Mouse (Mus musculus) adrenal gland, adult 8-10 months (tissue): ENCODE data around the gene Cdc14a. TPM values are rescaled to one million over a fixed set of nuclear protein-coding genes. Genes with fewer than 3 reads are reported as not detected.

Source experiments
- DNase-seq: peaks from one replicate; pipeline ENCODE4 v3.0.0; 2022
- total RNA-seq, 4 experiments: library from RNA; stranded (reverse); gene quantifications; 2 replicates each; pipeline ENCODE4 v1.2.4; 2022

Gene Cdc14a
- total RNA-seq, 4 experiments from 2014 or later, result 8.0 to 23.8 (median 16.2) TPM

DNA sequence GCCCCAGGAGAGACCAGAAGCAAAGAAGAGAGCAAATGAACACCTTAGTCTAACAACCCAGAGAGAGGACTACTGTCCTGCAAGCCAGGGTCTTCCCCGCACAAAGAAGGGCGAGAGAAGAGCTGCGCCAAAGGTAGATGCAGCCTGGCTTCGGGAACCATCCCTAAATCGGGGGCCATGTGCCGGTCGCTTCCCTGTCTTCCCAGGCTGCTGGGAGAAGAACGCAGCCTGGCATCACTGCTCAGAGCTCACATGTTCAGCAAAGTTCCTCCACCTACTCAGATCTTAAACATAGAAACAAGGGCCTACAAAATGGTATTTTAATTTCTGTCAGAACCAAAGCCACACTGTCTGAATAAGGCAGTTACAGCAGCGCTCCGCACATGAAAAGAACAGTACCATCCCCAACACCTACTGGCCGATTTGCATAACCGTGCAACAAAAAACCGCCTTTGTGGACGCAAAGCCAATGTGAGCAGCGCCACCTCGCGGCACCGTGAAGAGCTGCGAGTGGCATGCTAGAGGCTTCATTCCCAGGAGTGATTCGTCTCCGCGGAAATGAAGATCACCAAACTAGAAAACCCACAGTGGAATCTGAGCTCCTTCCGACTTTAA lies 96.7 kb downstream of the Cdc14a start:
- DNase-seq, result peak; percentile 65

DNA sequence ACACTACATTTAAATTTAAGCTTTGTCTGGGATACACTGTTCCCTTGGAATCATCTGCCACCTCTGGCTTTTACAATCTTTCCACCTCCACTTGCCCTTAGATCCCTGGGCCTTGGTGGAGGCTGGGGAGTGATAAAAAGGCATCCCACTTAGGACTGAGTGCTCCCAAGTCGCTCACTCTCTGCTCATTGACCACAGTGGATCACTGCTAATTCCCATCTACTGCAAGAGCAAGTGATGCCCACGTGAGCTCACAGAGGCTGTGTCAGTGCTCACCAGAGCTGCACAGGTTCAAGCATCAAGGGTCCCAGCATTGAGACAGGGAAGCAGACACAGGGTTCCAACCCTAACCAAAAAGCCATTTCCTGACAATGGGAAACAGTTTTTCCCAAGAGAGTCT lies 98.3 kb downstream of the Cdc14a start:
- DNase-seq, result no peak

DNA sequence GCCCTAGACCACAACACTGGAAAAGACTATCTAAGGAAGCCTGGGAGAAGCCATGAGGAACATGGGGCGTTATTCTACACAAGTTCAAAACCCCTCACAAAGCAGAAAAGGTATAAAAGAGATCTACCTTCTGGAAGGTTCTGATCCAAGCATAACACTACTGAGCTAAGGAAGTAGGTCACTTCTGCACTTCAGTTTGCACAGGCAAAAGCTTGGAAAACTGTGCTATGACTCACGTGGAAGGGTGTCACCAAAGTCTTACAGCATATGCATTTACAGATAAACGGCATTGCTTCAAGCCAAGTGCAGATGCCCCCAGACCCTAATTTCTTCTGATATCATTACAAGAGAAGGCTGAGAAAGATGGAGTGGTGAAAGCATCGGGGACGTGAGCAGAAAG lies 104.1 kb downstream of the Cdc14a start:
- DNase-seq, result no peak

DNA sequence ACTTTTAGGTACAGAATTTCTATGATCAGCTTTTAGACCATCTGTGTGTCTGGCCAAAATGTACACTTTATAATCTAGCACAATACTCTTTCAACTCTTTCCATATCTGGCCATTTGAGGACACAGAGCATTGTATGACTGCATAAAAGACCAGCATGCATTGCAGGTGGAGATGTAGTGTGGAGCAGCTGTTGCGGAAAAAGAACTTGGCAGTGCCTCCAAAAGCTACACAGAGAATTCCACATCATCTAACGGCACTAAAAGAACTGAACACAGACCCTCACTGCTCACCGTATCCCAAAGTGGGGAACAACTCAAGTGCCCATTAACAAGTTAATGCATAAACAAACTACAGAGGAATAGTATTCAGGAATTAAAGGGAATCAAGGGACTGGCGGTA lies 112.0 kb downstream of the Cdc14a start:
- DNase-seq, result no peak

DNA sequence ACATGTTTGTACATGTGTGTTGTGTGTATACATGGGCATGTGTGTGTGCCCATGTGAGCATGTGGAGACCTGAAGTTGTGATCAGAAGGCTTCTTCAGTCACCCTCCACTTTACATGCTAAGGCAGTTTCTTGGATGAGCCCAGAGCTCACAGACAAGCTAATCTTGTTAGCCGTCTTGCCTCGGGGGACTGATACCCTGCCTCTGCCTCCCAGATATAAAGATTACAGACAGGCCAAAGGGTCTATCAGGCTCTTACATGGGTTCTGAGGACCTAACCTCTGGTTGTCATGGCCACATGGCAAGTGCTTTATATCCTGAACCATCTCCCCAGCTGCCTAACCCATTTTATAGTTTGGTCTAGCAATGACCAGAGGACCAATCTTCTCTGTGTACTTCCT lies 112.7 kb downstream of the Cdc14a start:
- DNase-seq, result no peak

DNA sequence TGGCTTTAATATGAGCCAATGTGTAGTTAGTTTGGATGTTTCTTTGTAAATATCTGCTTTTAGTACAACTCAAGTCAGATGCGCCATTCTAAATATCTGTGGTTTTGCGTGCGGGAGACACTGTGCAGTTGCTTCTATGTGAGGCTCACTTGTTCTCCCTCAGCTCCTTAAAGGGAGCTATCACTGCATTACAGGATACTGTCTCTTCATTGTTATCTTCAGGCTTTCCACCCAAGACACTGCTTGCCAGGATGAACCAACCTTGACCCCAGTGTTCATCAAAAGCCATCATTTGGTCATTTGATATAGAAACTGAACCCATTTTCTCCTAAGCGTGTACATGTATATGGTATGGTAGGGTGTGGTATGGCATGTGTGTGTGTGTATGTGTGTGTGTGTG lies 113.2 kb downstream of the Cdc14a start:
- no peak for DNase-seq

DNA sequence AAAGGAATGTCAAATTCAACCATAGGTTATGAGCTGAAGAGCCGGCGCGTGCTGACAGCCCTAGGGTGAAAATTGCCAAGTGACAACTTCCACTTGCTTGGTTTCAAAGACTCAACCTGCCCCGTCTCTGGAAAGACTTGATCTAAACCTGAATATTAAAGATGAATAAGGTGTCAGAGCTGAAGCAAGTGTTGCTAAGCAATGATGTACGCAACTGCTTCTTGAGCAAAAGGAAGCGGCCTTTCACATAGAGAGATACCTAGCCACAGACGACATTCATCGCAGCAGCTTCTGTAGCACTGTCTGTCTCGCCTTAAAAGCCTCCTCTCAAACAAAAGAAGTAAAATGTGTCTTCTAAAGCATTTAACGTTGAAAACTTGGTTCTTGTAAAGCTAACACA lies 113.8 kb downstream of the Cdc14a start:
- DNase-seq, result no peak

DNA sequence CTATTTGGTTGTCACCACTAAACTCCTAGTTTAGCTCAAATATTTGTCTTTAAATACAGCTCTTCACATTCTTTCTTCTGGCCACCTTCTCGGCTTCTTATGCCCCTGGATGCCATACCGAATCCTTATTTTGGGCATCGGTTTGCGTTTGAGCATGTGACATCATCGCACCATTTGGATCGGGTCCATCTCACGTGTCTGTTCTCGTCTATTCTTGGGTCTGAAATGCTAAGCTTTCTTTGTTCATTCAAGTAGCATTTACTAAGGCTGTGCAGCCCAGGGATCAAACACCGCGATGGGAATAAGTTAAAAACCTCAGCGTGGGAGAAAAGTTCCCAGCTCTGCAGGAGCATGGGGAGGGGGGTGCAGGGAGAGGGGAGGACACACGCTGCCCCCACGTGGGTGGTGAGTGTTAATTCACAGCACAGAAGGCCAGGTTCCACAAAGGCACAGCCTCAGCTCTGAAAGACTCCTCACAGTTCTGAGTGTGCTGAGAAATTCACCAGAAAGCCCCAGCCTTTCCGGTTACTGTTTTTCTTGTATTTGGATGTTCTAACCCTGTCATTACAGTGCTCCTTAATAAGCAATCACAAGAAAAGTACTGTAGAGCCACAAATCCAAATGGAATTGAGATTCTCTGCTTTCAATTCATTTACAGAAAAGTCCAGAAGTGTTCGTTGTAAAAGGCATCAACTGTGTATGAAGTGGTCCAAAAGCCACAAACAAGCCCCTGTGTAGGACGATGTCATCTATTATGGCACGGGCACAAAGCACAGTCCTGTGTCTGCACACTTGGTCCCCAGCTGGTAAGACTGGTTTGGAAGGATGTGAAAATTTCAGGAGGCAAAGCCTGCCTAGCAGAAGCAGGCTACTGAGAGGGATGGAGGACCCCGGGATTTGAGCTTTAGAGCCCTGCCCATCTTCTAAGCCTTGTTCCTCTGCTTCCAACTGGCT lies 118.8 kb downstream of the Cdc14a start:
- no peak for DNase-seq

DNA sequence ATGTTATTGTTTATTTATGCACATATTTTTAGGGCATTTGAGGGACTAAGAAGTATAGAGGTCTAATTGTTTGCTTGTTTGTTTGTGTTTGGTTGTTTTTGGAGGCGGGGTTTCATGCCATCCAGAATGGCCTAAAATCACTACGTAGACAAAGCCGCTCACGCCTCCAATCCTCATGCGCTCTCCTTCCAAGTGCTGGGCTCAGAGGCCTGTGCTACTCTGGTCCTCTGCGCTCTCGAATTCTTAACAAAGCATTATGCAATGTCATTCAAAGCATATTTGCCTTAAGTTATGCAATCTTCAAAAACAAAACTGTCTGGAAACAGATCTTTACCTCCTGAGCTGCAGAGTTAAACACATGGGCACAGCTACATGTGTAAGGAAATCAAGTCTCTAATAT lies 121.3 kb downstream of the Cdc14a start:
- no peak for DNase-seq

DNA sequence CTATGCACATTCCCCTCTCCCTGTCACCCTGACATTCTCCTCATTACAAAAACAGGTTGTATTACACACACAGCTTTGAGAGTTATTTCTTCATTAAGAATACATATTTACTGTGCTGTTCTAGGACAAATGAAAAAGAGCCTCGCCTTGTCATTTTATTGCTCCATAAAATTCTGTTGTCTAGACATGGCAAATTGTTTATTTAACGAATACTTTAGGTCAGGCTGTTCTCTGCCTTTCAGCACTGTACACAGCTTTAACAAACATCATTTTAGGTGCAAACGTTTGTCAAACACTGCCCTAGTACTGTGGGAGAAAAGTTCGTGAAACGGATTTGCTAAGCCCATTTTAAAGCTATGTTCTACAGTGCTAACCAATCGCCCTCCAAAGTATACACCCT lies 122.1 kb downstream of the Cdc14a start:
- no peak for DNase-seq

DNA sequence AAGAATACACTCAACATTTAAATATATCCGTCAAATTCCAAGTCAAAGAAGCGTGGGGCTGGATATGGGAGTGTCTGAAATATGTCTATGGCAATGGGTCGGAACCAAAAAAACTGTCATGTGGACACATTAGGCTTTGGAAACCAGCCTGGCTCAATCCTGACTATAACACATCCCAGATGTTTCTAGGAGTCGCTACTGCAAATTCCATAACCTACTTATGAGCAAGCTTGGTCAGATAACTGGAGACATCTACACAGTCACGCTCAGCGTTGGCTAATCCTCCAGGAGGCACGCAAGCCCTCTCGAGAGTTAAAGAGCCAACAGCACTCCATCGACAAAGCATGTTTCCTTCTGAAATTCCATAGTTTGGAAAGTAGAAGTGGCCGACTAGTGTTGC lies 125.1 kb downstream of the Cdc14a start:
- DNase-seq, result no peak

DNA sequence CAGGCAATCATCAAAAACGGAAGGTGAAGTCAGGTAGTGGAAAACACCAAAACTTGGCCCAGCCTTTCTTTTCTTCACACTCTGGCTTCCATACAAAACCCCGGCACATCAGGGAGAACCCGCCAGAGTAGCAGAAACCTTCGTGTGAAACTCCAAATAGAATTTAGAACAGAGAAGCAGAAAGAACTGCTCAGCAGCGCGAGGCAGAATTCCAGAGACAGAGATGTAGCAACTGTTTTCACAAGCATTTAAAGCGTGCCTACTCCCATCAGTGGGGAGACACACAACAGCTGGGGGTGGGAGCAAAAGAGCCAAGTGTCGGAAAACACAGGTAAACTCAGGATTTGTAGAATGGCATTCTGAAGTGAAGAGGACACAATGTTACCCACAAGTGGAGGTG lies 125.8 kb downstream of the Cdc14a start:
- no peak for DNase-seq

DNA sequence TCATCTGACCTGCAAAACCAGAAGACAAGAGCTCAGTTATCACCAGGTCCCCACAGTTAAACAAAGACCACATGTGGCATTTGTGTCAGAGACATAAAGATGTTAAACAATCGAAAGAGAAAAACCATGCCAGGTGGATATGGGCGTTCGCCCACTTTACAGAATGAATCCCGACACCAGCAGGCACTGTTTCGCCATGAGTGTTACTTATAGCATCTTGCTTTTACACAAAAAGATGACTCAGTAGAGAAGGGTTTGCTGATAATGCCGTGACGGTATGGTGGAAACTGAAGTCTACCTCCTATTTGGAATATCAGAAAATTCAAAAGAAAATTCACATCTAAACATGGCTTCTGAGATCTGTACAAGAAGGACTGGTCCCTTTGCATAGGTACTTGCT lies 126.7 kb downstream of the Cdc14a start:
- no peak for DNase-seq

DNA sequence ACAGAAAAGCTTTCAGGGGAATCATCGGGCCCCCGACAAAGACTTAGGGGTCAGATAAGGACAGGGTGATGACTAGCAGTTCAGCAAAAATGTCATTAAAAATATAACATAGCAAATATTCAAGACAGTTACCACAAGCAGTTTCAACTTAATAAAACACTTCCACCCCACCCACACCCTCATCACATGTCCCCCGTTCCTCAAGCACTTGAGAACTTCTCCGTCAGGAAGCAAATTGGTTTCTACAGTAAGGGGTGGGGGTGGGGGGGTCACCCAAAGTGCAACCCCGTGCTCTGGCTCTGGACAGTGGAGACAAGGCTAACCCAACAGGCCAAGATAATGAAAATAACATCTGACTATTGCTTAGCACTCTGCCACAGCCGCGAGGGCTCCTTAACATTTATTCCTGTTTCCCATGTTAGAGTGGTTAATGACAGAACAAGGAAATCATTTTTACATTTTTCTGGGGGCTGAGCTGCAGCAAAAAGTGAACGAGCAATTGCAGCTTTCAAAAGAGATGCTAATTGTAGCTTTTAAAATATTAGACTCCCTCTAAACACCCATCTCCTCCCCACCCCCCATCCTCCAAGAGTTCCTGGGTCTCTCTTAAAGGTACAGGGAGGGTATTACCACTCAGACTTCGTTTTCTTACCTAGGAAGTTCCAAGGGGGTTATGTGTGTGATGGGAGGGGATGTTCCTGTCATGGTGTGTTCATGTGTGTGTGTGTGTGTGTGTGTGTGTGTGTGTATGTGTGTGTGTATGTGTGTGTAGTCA lies 133.6 kb downstream of the Cdc14a start:
- DNase-seq, result no peak

DNA sequence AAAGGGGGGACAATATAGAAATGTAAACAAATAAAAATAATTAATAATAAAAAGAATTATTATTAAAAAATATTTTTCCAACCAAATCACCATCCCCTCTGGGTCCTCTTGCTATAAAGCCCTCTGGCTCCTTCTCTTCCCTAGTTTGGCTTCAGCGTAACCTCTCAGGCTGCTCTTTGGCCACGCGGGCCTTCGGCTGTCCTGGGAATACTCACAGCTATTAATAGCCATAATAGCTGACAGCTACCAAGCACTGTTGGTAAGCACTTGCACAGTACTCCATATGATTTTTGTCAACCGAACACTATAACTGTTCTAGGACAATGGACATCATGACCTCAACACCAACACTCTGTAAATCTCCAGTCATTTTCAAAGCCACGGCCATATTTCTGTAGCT lies 135.0 kb downstream of the Cdc14a start:
- DNase-seq, result no peak

DNA sequence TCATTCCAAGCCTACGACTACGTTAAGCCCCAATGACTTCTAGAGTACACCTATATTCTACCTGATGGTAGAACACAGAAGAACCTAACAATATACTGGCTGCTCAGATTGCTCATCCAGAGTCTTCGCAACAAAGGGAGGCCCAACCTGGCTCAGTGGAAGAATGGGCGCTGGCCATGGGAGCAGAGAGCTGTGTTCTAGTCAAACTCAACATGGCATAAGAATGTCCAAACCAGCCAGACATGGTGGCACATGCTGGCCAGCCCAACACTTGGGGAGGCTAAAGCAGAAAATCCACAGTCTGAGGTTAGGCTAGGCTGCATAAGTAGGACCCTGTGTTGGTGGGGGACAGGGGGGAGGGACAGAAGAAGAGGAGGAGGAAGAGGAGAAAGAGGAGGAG lies 139.1 kb downstream of the Cdc14a start:
- DNase-seq, result no peak

DNA sequence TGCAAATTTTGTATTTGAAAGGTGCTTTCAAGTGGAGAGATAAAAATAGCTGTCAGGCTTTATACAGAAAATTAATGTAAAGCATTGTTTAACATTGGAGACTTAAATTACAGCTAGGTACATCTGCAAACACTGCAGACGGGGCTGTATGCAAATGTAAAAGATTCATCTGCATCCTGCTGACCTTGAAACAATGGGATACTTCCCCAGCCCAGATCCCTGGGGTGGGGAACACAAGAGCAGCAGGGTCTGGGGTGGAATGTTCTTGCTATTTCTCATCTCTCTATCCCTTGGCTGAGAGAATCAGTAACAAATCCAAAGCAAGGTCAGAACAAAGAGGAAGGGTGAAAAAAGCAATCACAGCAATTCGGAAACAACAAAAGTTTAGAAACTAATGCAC lies 139.8 kb downstream of the Cdc14a start:
- DNase-seq, result no peak

DNA sequence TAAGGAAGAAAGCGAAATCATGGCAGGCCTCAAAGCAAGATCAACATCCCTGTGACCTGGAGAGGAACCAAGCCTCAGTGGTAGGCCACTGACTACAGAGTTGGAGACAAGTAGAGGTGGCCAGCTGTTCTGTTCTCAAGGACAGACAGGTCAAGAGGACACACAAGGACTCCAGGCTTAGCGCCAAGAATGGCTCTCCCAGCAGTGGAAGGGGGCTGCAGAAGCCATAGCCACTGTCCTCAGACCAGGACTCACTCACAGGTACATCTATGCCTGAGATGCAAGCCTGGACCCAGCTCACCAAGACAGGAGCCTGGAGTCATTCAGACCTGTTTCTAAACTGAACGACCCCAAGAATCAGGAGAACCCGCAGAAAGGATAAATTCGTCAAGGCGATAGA lies 142.2 kb downstream of the Cdc14a start:
- no peak for DNase-seq

DNA sequence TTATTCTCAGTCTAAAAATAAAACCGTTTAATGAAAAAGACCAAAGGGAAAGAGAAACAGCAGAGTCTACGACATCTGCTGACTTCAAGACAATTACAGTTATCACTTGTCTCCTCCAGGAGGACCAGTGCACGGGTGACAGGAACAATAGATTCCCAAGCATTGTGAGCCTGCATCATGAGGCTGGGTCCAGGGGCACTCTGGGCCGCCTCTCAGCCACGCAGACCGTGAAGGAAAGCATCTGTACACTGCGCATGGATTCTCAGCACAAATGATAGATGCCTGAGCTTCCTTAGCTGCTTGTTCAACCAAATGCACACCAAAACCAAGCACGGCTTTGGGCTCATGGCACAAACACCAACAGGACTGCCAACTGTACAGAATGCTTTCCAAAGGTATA lies 146.7 kb downstream of the Cdc14a start:
- DNase-seq, result no peak

DNA sequence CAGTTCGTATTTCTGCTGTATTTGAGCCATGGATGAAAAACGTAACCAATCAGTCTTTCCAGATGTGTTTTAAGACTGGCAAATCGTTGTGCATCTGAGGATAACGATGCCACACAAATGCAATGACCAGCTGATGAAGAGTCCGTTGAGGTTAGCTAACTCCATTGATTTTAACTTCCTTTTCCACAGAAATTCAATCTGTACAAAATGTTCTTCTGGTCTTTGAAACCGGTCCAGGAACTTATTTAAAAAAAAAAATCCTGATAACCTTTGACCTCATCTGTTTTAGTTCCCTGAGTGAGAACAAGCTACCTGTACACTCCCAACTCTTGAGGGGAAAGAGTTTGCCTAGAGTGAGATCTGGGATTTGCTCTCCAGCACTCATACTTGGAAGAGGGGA lies 152.2 kb downstream of the Cdc14a start:
- DNase-seq, result no peak

DNA sequence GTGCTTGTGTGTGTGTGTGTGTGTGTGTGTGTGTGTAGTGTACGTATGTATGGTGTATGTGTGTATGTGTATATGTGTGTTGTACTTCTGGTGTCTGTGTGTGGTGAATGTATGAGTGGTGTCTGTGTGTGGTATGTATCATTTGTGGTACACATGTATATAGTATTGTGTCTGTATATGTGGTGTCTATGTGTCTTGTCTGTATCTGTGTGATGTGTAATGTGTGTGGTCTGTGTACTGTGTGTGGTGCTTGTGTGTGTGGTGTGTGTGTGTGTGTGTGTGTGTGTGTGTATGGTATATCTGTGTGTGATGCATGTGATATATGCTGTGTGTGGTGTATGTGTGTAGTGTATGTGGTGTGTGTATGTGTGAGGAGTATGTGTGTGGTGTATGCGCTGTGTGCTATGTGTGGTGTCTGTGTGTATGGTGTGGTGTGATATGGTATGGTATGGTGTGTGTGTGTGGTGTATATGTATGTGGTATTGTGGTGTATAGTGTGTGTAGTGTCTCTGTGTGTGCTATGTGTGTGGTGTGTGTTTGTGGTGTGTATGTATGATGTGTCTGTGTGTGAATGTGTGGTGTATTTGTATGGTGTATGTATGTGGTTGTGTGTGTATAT lies 156.7 kb downstream of the Cdc14a start:
- no peak for DNase-seq

DNA sequence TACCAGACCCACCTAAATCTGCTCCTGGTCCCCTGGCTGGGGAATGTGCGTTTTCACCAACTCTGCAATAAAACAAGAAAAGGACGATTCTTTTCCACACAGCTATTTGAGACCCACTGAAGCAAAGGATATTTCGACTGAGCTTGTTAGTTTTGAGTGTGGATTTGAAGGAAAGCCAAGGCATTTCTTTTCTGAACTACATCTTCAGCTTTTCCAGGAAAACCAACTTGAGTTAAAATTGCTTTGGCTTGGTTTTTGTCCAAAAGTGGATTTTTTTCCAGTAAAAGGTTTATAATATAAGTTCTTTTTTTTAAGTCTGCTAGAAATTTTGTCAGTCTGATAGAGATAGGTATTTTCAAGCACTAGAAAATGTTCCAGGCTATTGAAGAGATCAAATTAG lies 157.5 kb downstream of the Cdc14a start:
- no peak for DNase-seq

DNA sequence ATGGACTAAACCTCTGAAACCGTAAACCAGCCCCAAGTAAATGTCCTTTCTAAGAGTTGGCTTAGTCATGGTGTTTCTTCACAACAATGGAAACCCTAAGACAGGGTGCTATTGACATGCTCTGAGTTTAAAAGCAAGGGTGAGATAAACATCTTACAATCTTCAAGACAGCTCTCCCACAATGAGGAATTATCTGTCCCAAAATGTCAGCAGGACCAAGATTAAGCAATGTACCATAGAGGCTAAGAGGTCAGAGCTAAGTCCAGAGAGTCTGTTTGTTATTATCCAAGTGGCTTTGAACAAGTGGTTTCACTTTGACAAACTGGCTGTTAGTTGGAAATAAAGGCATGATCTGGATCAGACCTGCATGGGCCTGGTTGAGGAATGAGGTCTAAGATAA lies 159.9 kb downstream of the Cdc14a start:
- DNase-seq, result no peak
